Mouse (Mus musculus): ENCODE data around the gene St5.

DNA sequence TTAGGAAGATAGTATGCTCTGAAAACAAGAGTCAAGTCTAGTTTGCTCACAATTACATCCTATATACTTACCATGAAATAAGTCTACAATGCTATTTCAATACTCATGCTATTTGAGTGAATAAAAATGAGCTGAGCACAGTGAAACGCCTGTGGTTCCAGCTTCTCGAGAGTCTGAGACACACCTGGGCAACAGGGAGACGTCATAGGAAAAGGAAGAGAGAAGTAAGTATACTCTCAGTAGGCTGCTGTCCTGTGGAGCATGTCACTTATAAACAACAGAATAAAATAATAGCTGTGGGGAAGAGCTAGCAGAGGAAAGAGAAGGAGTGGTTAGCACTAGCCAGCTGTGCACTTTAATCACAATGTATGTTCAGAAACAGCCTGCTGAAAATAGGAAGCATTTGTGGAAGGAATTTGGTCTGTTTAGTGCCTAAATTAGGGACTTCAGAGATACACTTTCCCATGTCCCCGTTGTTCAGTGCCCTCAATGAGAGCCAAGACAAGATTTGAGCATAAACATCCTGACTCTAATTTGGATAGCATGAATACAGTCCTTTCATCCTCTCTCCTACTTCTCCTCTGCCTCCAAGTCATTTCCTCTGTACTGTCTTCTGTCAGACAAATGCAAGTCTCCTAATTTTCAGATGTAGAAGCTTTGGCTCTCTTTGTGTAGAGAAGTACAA, 28.3 kb downstream of the St5 start:
- TF ChIP-seq CTCF (IDR thresholded peaks at IDR 0.05; ENCODE audit: low read depth, low read length) (no peak), POLR2A (IDR thresholded peaks at IDR 0.05; ENCODE audit: borderline replicate concordance, low read depth, low read length) (no peak)

Measured in bone marrow macrophage, adult 2 months (primary cell).